Mouse (Mus musculus) bone marrow, adult 2 months (tissue): ENCODE results near the gene Gpc4. TPM values are rescaled to one million over a fixed set of nuclear protein-coding genes. Genes with fewer than 3 reads are reported as not detected.
A peak's percentile ranks its signal among the peaks of the same experiment; 100 is the strongest.

ENCODE experiments used
- H3K27ac ChIP-seq: fragments of 200-500 bp; 2 replicates; pipeline ENCODE4 v1.5.1; 2012; ENCODE audit warnings: low read depth, mild to moderate bottlenecking, control low read depth, inconsistent platforms, low read length; ENCODE audit not compliant: control insufficient read depth, poor library complexity, insufficient read depth
- H3K4me1 ChIP-seq: fragments of 200-500 bp; 2 replicates; pipeline ENCODE4 v1.6.1; 2011; ENCODE audit warnings: low read length; ENCODE audit not compliant: control insufficient read depth, insufficient read depth
- H3K4me3 ChIP-seq: fragments of 200-500 bp; replicated peaks from 2 replicates; pipeline ENCODE3; 2011; ENCODE audit warnings: mild to moderate bottlenecking, low read depth, low read length, control low read depth; ENCODE audit not compliant: control insufficient read depth
- CTCF ChIP-seq: fragments of 200-500 bp; IDR thresholded peaks from 2 replicates; pipeline ENCODE4 v1.5.1; 2011; ENCODE audit warnings: low read length, control low read depth; ENCODE audit not compliant: control insufficient read depth, insufficient read depth
- POLR2A ChIP-seq: fragments of 200-500 bp; IDR thresholded peaks from 2 replicates; pipeline ENCODE4 v1.6.1; 2011; ENCODE audit warnings: low read depth, mild to moderate bottlenecking, control low read depth, low read length, borderline replicate concordance; ENCODE audit not compliant: control insufficient read depth
- WGBS: fragments of 180-500 bp; shearing (Covaris S2); methylation state at CpG from one replicate; pipeline ENCODE4 v1.1.7; 2018; 5-methylcytosine and 5-hydroxymethylcytosine counted together
- polyA plus RNA-seq: library from polyadenylated mRNA; stranded (reverse); fragments of >200 nt; gene quantifications from 2 replicates; pipeline ENCODE4 v1.2.4, GENCODE M21; 2011; ENCODE audit warnings: low replicate concordance; ENCODE audit not compliant: missing spikeins, insufficient read depth, insufficient read length

The Gpc4 gene
- polyA plus RNA-seq, result 2.8 and 4.3 TPM in 2 replicates

DNA sequence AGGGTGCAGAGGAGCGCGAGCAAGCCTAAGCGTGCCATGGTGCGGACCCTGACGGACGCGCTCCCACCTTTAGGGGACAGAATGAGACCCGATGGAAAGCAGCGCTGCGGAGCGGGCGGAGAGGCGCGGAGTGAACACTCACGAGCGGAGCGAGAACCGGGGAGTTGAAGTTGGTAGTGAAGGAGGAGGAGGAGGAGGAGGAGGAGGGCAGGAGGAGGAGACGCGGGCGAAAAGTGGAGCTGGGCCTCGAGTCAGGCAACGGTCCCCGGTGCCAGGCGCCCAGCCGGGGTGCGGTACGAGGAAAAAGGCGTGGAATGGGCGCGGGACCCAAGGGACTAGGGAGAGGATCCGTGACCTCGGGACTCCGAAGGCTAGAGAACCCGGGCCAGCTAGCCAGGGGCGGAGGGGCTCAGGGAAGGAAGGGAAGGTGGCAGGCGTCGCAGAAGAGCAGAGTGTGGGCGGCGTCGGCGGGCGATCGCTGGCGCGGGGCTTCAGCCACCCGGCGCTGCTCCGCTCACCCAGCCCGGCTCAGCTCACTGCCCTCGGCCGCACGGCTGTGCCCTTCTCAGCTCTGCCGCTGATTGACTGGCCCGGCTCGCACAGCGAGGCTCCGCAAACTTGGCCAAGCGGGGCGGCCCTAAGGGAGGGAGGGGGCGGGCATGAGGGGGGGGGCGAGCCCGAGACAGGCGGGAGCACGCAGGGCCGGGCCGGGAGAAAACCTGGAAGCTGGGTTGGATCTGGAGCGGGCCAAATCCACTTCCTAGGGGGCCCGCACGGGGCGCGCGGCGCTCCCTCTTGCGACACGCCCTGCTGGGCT is at the start of gene Gpc4:
Gpc4 (minus strand) TSS at position 515 of the 817 bp plus-strand sequence.
- H3K27ac ChIP-seq, result peak within 1 kb of the TSS; percentile 15; the same call in 1 of the 2 replicates
- peak within 1 kb of the TSS; percentile 61 for H3K4me3 ChIP-seq
- H3K4me1 ChIP-seq, result no peaks in the 10 kb centered on the region

DNA sequence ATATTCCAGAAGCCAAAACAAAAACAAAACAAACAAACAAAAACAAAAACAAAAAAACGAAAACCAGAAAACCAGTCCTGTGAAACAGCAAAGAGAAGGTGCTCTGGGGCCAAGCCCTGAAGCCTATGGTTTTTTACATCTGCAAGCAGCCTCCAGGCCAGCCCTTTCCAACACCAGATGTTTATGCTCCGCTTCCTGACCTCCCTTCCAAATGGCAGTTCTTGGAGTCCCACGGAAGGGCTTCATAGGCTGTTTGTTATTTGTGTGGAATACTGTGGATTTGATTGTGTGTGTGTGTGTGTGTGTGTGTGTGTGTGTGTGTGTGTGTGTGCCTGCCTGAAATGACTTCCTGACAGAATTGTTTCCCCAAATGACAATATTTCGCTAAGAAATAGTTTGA is 47.8 kb upstream of the Gpc4 start:
- 62% methylated on average over 4 of the region's 4 CpGs for WGBS
- Histone ChIP-seq H3K27ac (no peak overlapping the region), H3K4me3 (no peak overlapping the region), H3K4me1 (no peaks in the 10 kb centered on the region)
- TF ChIP-seq POLR2A, result no peak
- TF ChIP-seq CTCF, result no peak

More for the DNA sequence above, at the start of gene Gpc4:
- 9% methylated on average over 57 of the region's 76 CpGs for WGBS
- TF ChIP-seq CTCF (no peak), POLR2A (no peak)

DNA sequence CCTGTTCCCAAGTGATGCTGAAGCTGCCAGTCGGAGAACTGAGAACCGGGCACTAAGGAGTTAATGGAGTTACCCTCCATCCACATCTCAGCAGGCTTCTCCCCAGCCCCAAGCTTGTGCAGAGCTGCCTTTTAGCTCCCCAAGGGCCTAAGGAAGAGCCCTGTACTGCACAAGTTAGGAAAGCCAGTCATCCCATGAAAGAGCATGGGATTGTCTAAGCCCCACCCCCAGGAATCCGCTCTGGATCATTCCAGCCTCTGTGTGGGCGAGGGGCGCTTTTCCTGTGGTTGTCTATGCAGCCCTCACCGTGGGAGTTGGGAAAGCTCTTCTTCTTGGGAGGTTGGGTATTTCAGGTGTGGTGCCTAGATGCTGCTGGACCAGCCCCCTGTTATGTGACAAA is 34.8 kb upstream of the Gpc4 start:
- TF ChIP-seq CTCF, result no peak
- no peak for TF ChIP-seq POLR2A
- H3K4me1 ChIP-seq, result no peaks in the 10 kb centered on the region
- WGBS, result 56% methylated on average over 6 of the region's 6 CpGs
- no peak overlapping the region for H3K27ac ChIP-seq
- H3K4me3 ChIP-seq, result no peak overlapping the region

DNA sequence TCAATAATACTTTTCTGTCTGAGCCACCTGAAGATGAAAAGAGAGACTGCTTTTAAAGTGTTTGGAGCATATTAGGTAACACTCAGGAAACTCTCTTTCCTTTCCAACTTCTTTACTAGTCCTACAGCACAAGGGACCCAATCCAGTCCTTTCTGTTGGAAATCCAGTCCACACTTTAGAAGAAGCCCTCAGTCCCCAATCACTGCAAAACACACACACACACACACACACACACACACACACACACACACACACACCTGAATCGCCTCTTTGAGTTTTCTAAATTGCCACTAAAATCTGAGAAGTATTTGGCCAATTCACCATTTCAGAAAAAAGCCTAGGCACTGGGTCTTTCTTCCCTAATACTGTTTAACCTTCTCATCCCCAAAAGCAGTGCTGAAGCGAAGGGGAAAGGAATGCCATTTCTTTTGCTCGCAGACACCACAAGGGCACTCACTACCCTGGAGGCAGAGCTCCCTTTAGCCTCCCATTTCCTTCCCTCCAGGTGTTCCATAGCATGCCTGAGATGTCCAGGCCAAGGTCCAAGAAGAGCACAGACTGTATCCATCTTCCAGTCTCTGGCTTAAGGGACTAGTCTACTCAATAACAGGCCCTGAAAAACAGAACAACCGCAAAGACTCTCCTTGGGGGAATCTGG is 28.4 kb upstream of the Gpc4 start:
- TF ChIP-seq CTCF (no peak), POLR2A (no peak)
- H3K27ac ChIP-seq, result no peak overlapping the region
- no peak overlapping the region for H3K4me3 ChIP-seq
- WGBS, result 50% methylated on average over 4 of the region's 4 CpGs
- no peaks in the 10 kb centered on the region for H3K4me1 ChIP-seq

DNA sequence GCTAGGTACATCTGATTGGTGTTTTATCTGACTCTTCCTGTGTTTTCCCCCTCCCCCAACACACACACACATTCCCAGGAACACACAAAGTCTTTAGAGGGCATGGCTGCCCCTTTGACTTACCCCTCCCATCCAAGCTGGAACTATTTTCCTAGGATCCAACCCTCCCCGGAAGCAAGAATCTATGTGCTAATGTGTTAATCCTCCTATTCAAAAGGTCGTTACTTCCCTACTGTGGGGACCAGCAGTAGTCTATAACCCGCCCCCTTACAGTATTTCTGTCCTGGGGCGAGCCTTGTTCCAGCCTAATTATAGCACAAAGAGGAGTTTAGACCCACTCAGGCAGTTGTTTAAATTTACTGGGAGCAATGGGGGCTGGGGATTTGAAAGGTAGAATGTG is 24.0 kb upstream of the Gpc4 start:
- Histone ChIP-seq H3K4me3 (no peak overlapping the region), H3K4me1 (no peaks in the 10 kb centered on the region), H3K27ac (no peak overlapping the region)
- WGBS, result 46% methylated on average over 4 of the region's 4 CpGs
- TF ChIP-seq POLR2A, result no peak

DNA sequence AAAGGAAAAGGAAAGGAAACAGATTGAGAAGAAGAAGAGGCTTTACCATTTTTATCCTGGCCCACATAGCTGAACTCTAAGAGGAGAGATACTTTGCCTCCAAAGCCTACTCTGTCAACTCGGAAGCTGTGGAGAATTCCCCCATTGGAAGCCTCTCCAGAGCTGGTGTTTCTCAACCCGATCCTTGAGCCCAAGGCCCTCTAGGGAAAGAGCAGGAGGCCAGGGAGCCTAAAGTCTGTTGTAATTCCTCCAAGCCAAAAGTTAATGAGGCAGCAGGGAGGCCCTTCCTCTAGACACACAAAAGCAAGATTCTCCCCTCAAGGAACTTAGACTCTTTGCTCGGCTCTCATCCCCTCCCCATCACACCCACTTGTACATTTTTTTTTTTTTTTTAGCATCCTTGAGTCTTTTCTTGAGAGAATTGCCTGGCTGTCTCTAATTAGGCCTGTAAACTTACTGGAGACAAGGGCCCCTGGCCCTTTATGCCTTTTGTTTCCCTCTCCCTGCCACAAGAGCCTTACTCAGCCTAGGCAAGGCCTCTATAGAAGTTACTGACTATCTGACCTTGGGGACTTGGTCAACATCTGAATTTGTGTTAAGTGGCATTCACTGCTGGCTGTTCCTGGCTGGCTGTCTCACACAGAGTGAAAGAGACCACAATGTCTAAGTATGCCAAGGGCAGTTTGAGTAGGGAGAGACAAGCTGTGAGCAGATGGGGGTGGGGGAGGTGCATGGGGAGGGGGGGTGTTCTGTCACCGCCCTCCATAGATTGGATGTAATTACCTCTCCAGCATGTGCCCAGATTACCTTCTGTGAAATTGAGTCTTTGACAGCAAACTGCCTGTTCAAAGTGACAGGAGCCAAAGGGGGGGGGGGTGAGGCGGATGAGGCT is 18.7 kb upstream of the Gpc4 start:
- no peak overlapping the region for H3K4me3 ChIP-seq
- no peaks in the 10 kb centered on the region for H3K4me1 ChIP-seq
- WGBS, result 77% methylated on average over 5 of the region's 5 CpGs
- no peak overlapping the region for H3K27ac ChIP-seq
- TF ChIP-seq CTCF, result no peak

DNA sequence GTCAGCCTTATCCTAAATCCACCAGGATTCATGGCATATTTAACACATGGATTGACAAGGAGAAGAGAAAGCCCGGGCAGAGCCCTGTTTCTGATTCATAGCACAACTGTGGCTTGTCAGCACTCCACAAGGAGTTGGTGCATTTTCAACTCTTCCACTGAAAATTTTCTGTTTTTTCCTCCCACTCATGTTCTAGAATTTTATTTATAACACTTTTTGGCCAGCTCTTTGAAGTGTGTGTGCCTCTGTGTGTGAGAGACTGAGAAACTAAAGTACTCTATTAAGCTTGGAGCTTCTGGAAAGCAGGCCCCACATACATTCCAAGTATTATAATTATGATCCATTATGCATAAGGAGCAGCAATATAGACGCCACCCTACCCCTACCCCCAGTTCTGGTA is 16.3 kb upstream of the Gpc4 start:
- WGBS, result 52% methylated on average over 2 of the region's 2 CpGs
- TF ChIP-seq CTCF, result no peak
- TF ChIP-seq POLR2A, result no peak
- Histone ChIP-seq H3K27ac (no peak overlapping the region), H3K4me3 (no peak overlapping the region), H3K4me1 (no peaks in the 10 kb centered on the region)

DNA sequence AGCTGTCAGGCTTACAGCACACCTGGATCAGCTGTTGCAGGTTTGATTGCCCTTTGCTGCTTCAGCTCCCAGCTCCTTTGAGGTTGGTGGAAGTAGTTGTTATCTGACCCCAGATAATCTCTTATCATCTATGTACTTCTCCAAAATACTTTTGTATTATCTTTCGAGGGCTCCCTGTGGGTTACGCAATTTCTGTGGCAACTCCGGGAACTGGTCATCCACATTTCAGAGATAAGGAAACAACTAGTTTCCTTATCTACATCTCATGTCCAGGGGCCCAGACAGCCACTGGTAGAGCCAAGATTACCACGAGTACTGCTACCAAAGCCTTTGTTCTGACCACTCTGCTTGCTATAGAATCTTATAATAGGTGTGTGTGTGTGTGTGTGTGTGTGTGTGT is 12.0 kb upstream of the Gpc4 start:
- WGBS, result 35% methylated on average over 4 of the region's 4 CpGs
- H3K4me3 ChIP-seq, result no peak overlapping the region
- TF ChIP-seq POLR2A (no peak), CTCF (no peak)

More for the DNA sequence above, 12.0 kb upstream of the Gpc4 start:
- H3K27ac ChIP-seq, result no peak overlapping the region
- no peaks in the 10 kb centered on the region for H3K4me1 ChIP-seq
